Mouse (Mus musculus): ENCODE measurements around the gene Zp1.
A peak's percentile ranks its signal among the peaks of the same experiment; 100 is the strongest.

- TF ChIP-seq TCF3 (IDR thresholded peaks at IDR 0.05; ENCODE audit: insufficient read length, low read depth) = no peak
- no peak for TF ChIP-seq USF1 (IDR thresholded peaks at IDR 0.05; ENCODE audit: low read depth)
- TF ChIP-seq TCF12 (IDR thresholded peaks at IDR 0.05; ENCODE audit: insufficient read depth, poor library complexity, severe bottlenecking) = no peak
- TF ChIP-seq MAX (IDR thresholded peaks at IDR 0.05; ENCODE audit: low read depth) = peak; percentile 1
Measured at GRCm38 (mm10) chr19:10881426-10882154, 38.8 kb downstream of the Zp1 start, which contains the start of gene Tmem109.

All from myocyte (in vitro differentiated cells).